Mouse (Mus musculus) neural tube, embryonic 13.5 days (tissue): ENCODE results near the gene Rdh16. TPM values are rescaled to one million over a fixed set of nuclear protein-coding genes. Genes with fewer than 3 reads are reported as not detected.
"Not testable (repeated sequence)": the region's sequence is repeated elsewhere in the genome, so short reads cannot be mapped to it uniquely, and the experiment has no call there.

Experiments
- ATAC-seq: fragments of 200-750 bp; cut with Nextera tagmentation; 2 replicates; pipeline ENCODE4 v1.8.0; 2017; ENCODE audit warnings: low read depth, mild to moderate bottlenecking, moderate TSS enrichment, moderate library complexity
- H3K27ac ChIP-seq: fragments of 300-500 bp; sonication (generic); replicated peaks from 2 replicates; pipeline ENCODE4 v1.5.1; 2015; ENCODE audit warnings: moderate library complexity, mild to moderate bottlenecking, inconsistent platforms
- H3K27me3 ChIP-seq: fragments of 300-500 bp; sonication (generic); 2 replicates; pipeline ENCODE4 v1.6.1; 2015; ENCODE audit warnings: mild to moderate bottlenecking, inconsistent platforms
- H3K36me3 ChIP-seq: fragments of 300-500 bp; sonication (generic); 2 replicates; pipeline ENCODE4 v1.6.1; 2015; ENCODE audit warnings: mild to moderate bottlenecking, inconsistent platforms
- H3K4me1 ChIP-seq: fragments of 300-500 bp; sonication (generic); replicated peaks from 2 replicates; pipeline ENCODE4 v1.6.1; 2015; ENCODE audit warnings: inconsistent platforms
- H3K4me2 ChIP-seq: fragments of 300-500 bp; sonication (generic); 2 replicates; pipeline ENCODE4 v1.6.1; 2015; ENCODE audit warnings: inconsistent platforms, mild to moderate bottlenecking, moderate library complexity
- H3K4me3 ChIP-seq: fragments of 300-500 bp; sonication (generic); 2 replicates; pipeline ENCODE4 v1.5.1; 2015; ENCODE audit warnings: mild to moderate bottlenecking, inconsistent platforms
- H3K9ac ChIP-seq: fragments of 300-500 bp; sonication (generic); 2 replicates; pipeline ENCODE4 v1.6.1; 2015; ENCODE audit warnings: moderate library complexity, mild to moderate bottlenecking, inconsistent platforms
- H3K9me3 ChIP-seq: fragments of 300-500 bp; sonication (generic); 2 replicates; pipeline ENCODE4 v1.6.1; 2016; ENCODE audit warnings: inconsistent platforms
- WGBS: fragments of 180-500 bp; shearing (Covaris S2); methylation state at CpG from one replicate; pipeline ENCODE4 v1.1.7; 2015; 5-methylcytosine and 5-hydroxymethylcytosine counted together
- polyA plus RNA-seq: library from polyadenylated mRNA; unstranded; fragments of >200 nt; fragmentation: Nextera tagmentation; extraction: Ambion mirVana; gene quantifications from 2 replicates; pipeline ENCODE4 v1.2.1, GENCODE M21; 2015

The Rdh16 gene
- polyA plus RNA-seq, 1 experiment from 2014 or later = not detected

DNA sequence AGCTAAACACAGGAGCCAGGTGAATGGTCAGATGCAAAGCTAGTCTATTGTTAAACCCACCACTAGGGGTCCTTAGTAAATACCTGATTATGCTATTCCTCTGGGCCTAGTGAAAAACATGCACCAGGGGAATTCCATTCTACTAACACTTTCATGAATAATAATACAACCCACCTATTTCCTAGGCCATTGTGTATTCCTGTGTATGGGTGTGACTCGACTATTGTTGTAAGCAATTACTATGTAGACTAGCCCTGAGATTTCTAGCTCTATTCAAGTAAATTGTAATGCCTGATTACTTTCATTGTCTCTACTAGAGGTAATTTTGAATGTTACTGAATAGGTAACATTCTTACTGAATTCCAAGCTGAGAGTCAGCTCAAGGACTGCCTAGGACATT lies 15.5 kb upstream of the Rdh16 start:
- not testable (repeated sequence) for H3K4me1 ChIP-seq

GRCm38 (mm10) chr10:127799295-127799694 lies 1.7 kb upstream of the Rdh16 start:
- Histone ChIP-seq H3K36me3 (no peaks in the 10 kb centered on the region), H3K4me3 (no peak overlapping the region), H3K27me3 (no peaks in the 10 kb centered on the region), H3K4me1 (no peaks in the 10 kb centered on the region), H3K9me3 (0 out of 2 replicates have a peak, but pooled peaks cover 3% of the 10 kb centered on the region), H3K4me2 (no peak overlapping the region), H3K27ac (no peak overlapping the region), H3K9ac (no peak overlapping the region)
- ATAC-seq = no peak
- WGBS = 84% methylated on average over 1 of the region's 1 CpGs

More for the DNA sequence above, 15.5 kb upstream of the Rdh16 start:
- not testable (repeated sequence) for H3K4me2 ChIP-seq, H3K27ac ChIP-seq, H3K36me3 ChIP-seq, H3K9me3 ChIP-seq, H3K9ac ChIP-seq, ATAC-seq, H3K27me3 ChIP-seq, H3K4me3 ChIP-seq
- WGBS = 83% methylated on average over 1 of the region's 1 CpGs

- Histone ChIP-seq H3K4me3 (no peak overlapping the region), H3K9ac (no peak overlapping the region), H3K4me2 (no peak overlapping the region), H3K27ac (no peak overlapping the region), H3K9me3 (0 out of 2 replicates have a peak, but pooled peaks cover 1% of the 10 kb centered on the region), H3K36me3 (no peaks in the 10 kb centered on the region), H3K27me3 (no peaks in the 10 kb centered on the region), H3K4me1 (no peaks in the 10 kb centered on the region)
- WGBS = 89% methylated on average over 2 of the region's 2 CpGs
- no peak for ATAC-seq
These were observed 660 bp downstream of the Rdh16 start for GRCm38 (mm10) chr10:127801612-127802011.

- H3K27me3 ChIP-seq = no peaks in the 10 kb centered on the region
- no peak overlapping the region for H3K4me2 ChIP-seq
- H3K9me3 ChIP-seq = no peaks in the 10 kb centered on the region
- H3K4me3 ChIP-seq = no peak overlapping the region
- no peak overlapping the region for H3K9ac ChIP-seq
- H3K27ac ChIP-seq = no peak overlapping the region
- no peak for ATAC-seq
- no peaks in the 10 kb centered on the region for H3K4me1 ChIP-seq
- 85% methylated on average over 5 of the region's 5 CpGs for WGBS
- H3K36me3 ChIP-seq = no peaks in the 10 kb centered on the region
These were observed 1.3 kb downstream of the Rdh16 start for GRCm38 (mm10) chr10:127802236-127802635.

GRCm38 (mm10) chr10:127804416-127804815 lies 3.5 kb downstream of the Rdh16 start:
- no peak overlapping the region for H3K9ac ChIP-seq
- no peak overlapping the region for H3K27ac ChIP-seq
- H3K27me3 ChIP-seq = no peaks in the 10 kb centered on the region
- H3K9me3 ChIP-seq = no peaks in the 10 kb centered on the region
- no peak for ATAC-seq
- no peaks in the 10 kb centered on the region for H3K36me3 ChIP-seq
- H3K4me1 ChIP-seq = no peaks in the 10 kb centered on the region
- no peak overlapping the region for H3K4me2 ChIP-seq
- 71% methylated on average over 7 of the region's 7 CpGs for WGBS
- no peak overlapping the region for H3K4me3 ChIP-seq

- Histone ChIP-seq H3K4me2 (no peak overlapping the region), H3K4me1 (no peaks in the 10 kb centered on the region), H3K4me3 (no peak overlapping the region), H3K27me3 (no peaks in the 10 kb centered on the region), H3K9me3 (peaks cover 2% of the 10 kb centered on the region; the same call in 1 of the 2 replicates), H3K36me3 (no peaks in the 10 kb centered on the region), H3K9ac (no peak overlapping the region), H3K27ac (no peak overlapping the region)
- ATAC-seq = no peak
These were observed 14.9 kb downstream of the Rdh16 start for GRCm38 (mm10) chr10:127815888-127816287.

- not testable (repeated sequence) for H3K36me3 ChIP-seq, H3K9ac ChIP-seq, H3K27ac ChIP-seq, H3K27me3 ChIP-seq, H3K4me3 ChIP-seq, ATAC-seq, H3K4me2 ChIP-seq, H3K4me1 ChIP-seq, H3K9me3 ChIP-seq
- WGBS = 79% methylated on average over 4 of the region's 4 CpGs
These were observed 16.4 kb downstream of the Rdh16 start for GRCm38 (mm10) chr10:127817268-127817910.

DNA sequence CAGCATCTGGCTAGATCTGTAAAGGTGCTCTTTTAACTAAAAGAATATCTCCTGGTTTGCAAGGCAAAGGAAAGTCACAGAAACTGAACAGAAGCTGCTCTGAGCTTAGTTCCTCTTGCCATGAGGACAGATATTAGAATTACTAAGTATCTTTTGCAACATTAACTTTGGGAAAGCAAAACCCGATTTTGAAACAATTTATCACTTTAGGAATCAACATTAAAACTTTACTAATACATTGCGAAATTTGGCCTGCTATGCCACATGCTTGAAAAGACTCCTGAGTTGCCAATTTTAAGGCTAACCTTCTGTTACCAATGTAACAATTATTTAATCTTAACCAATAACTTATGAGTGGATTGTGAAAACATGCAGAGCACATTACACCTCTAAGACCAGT lies 20.9 kb downstream of the Rdh16 start:
- not testable (repeated sequence) for H3K9ac ChIP-seq, ATAC-seq
- 90% methylated on average over 2 of the region's 2 CpGs for WGBS

GRCm38 (mm10) chr10:127825386-127825785 lies 24.4 kb downstream of the Rdh16 start:
- WGBS = 78% methylated on average over 6 of the region's 6 CpGs
- Histone ChIP-seq H3K4me2 (no peak overlapping the region), H3K9me3 (peaks cover 3% of the 10 kb centered on the region; the same call in 1 of the 2 replicates), H3K9ac (no peak overlapping the region), H3K27me3 (no peaks in the 10 kb centered on the region), H3K36me3 (no peaks in the 10 kb centered on the region), H3K27ac (no peak overlapping the region), H3K4me1 (no peaks in the 10 kb centered on the region), H3K4me3 (no peak overlapping the region)
- no peak for ATAC-seq

More for the DNA sequence above, 20.9 kb downstream of the Rdh16 start:
- H3K4me3 ChIP-seq, H3K4me1 ChIP-seq, H3K27ac ChIP-seq, H3K9me3 ChIP-seq, H3K36me3 ChIP-seq, H3K4me2 ChIP-seq, H3K27me3 ChIP-seq: not testable (repeated sequence)

DNA sequence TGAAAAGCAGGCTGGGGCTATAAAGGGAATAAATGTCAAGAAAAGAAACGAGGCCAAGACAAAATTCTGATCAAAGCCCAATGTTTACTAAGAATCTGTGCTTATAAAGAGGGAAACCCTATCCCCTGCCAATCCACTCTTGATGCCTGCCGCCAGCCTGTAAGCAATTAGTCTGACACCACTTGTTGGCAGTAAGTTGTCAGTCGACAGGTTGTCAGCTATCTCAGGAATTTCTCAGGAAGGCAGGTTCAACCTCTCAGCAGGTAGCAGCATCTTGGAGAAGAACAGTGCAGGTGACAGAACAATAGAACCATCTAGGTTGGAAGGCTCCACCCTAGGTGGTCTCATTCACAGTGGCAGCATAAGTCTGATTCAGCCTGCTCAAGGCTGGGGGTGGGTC lies 28.2 kb downstream of the Rdh16 start:
- Histone ChIP-seq H3K36me3 (no peaks in the 10 kb centered on the region), H3K9ac (no peak overlapping the region), H3K4me3 (no peak overlapping the region), H3K9me3 (no peaks in the 10 kb centered on the region), H3K4me1 (no peaks in the 10 kb centered on the region), H3K27ac (no peak overlapping the region), H3K27me3 (no peaks in the 10 kb centered on the region), H3K4me2 (no peak overlapping the region)
- ATAC-seq = no peak
- 79% methylated on average over 3 of the region's 3 CpGs for WGBS

DNA sequence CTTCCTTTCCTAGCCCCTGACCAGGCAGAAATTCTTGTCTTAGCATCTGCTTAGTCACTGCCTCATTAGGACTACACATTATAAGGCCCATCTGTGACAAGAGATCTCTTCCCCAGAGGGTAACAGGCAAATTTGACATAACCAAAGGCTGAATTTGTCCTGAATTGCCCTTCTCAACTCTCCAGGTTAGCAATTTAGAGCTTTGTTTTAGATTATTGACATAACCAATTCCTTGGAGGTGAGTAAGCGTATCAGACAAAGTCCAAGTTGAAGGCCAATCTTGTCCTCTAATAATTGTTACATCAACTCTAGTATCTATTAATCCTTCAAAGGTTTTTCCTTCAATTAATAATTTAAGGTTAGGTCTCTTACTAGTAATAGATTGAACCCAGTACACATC lies 33.2 kb downstream of the Rdh16 start:
- H3K9me3 ChIP-seq, H3K36me3 ChIP-seq, H3K4me3 ChIP-seq, H3K9ac ChIP-seq, H3K4me1 ChIP-seq, H3K27ac ChIP-seq, H3K4me2 ChIP-seq, H3K27me3 ChIP-seq, ATAC-seq: not testable (repeated sequence)
- WGBS = 98% methylated on average over 1 of the region's 1 CpGs

DNA sequence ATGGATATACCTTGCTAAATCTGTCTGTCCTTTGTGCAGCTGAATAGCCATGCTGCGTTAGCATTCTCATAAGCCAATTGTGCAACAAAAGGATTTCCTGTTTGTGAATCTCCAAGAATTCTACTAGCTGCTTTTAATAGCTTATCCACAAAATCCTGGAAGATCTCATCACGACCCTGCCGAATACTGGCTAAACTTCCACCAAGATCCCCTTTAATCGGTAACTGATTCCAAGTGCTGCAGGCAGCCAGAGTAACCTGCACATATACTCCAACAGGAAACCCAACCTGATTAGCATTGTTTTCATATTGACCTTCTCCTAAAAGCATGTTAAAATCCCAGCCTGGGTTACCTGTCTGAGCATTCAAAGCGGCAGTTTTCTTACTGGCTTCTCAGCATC lies 34.3 kb downstream of the Rdh16 start:
- no peak overlapping the region for H3K9ac ChIP-seq
- ATAC-seq = no peak
- WGBS = 90% methylated on average over 5 of the region's 5 CpGs
- no peak overlapping the region for H3K27ac ChIP-seq
- no peaks in the 10 kb centered on the region for H3K36me3 ChIP-seq
- no peak overlapping the region for H3K4me3 ChIP-seq
- H3K4me2 ChIP-seq = no peak overlapping the region
- no peaks in the 10 kb centered on the region for H3K4me1 ChIP-seq
- H3K9me3 ChIP-seq = no peaks in the 10 kb centered on the region
- no peaks in the 10 kb centered on the region for H3K27me3 ChIP-seq

DNA sequence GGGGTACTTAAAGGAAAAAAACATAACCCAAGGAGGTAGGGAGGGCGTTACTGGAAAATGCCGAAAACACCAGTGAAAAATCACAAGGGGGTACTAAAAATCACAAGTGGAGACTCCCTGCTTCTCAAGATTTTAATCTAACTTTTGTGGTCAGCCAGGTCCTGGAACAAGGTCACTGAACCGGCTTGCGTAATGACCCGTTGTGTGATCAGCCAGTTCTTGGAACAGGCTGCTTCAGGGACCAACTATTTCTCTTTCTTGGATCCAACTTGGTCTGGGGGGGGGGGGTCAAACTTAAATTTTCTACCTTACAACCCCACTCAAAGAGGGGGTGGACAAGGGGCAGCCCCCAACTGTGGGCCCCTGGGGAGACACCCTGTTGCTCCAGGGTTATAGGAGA lies 36.8 kb downstream of the Rdh16 start:
- H3K27me3 ChIP-seq, H3K27ac ChIP-seq, H3K4me1 ChIP-seq, H3K4me2 ChIP-seq, ATAC-seq, H3K4me3 ChIP-seq, H3K9me3 ChIP-seq, H3K9ac ChIP-seq, H3K36me3 ChIP-seq: not testable (repeated sequence)
- 95% methylated on average over 5 of the region's 5 CpGs for WGBS
